Mouse (Mus musculus) cerebellum, adult 2 months (tissue): ENCODE results near the gene Hdhd5.

Experiments
- CTCF ChIP-seq: fragments of 200-500 bp; IDR thresholded peaks from 2 replicates; pipeline ENCODE4 v1.5.1; 2011; ENCODE audit warnings: low read depth, mild to moderate bottlenecking, control low read depth, low read length, moderate library complexity, borderline replicate concordance; ENCODE audit not compliant: insufficient read depth
- POLR2A ChIP-seq: fragments of 200-500 bp; IDR thresholded peaks from 2 replicates; pipeline ENCODE4 v1.6.1; 2011; ENCODE audit warnings: low read length, control low read depth, borderline replicate concordance; ENCODE audit not compliant: insufficient read depth

GRCm38 (mm10) chr6:120486051-120486510 is 45.0 kb downstream of the Hdhd5 start:
- TF ChIP-seq CTCF (no peak), POLR2A (no peak)
